11 mouse cellular contexts compared by ENCODE assay signal in genomic region chr2:85007729-85008128, GRCm38 (mm10). TPM values are rescaled to one million over a fixed set of nuclear protein-coding genes. Genes with fewer than 3 reads are reported as not detected.
DNase-seq lines count a peak whose midpoint lies in the region; ATAC-seq and TF ChIP-seq lines count a peak whose summit lies in the region.
"Had no signal": no experiment of that assay in that cellular context is flagged by ENCODE, and none has a peak within 500 bp of the region (broad histone marks: within the 10 kb centered on the region; RNA-seq: fewer than 3 reads in every experiment).

No protein-coding gene starts in this region.

- TF ChIP-seq CTCF in MEL (IDR thresholded peaks at IDR 0.05 in 2 of 3, conservative IDR thresholded peaks at IDR 0.05 in 1 of 3; ENCODE audit: control insufficient read depth in 1 of 3, insufficient read depth in 1 of 3, low read depth in 2 of 3, low read length in 3 of 3, poor library complexity in 1 of 3, severe bottlenecking in 1 of 3): peak; percentile 39 to 85 (median 82)

- WGBS in heart, embryonic 11.5 days (ENCODE audit: insufficient replicate concordance): 28% methylated on average over 4 of the region's 4 CpGs
- 25% methylated on average over 4 of the region's 4 CpGs for WGBS in midbrain, embryonic 14.5 days

- no peaks in the 10 kb centered on the region for H3K36me3 ChIP-seq in heart, embryonic 11.5 days (ENCODE audit: control insufficient read depth, insufficient read depth, low read length)
- peaks cover 0 to 19% of the 10 kb centered on the region in 2 experiments; a peak in 2 of 4 replicates for H3K36me3 ChIP-seq in MEL (ENCODE audit: control insufficient read depth in 1 of 2, insufficient read depth in 2 of 2, low read length in 2 of 2)
- no peaks in the 10 kb centered on the region for H3K36me3 ChIP-seq in midbrain, embryonic 14.5 days (ENCODE audit: control insufficient read depth, insufficient read depth, low read length)
- H3K36me3 ChIP-seq: embryonic facial prominence, embryonic 12.5 days; neural tube, embryonic 13.5 days had no signal

- H3K4me3 ChIP-seq in heart, embryonic 11.5 days (ENCODE audit: low read depth, low read length): no peak overlapping the region
- H3K4me3 ChIP-seq in MEL (ENCODE audit: control insufficient read depth in 1 of 2, insufficient read depth in 1 of 2, low read depth in 2 of 2, low read length in 2 of 2): no peak overlapping the region
- no peak overlapping the region for H3K4me3 ChIP-seq in midbrain, embryonic 14.5 days (replicated peaks; ENCODE audit: low read depth, low read length)
- H3K4me3 ChIP-seq: embryonic facial prominence, embryonic 12.5 days; neural tube, embryonic 13.5 days had no signal

- DNase-seq in heart, adult 9 months (ENCODE audit: low spot score in 2 of 2): peak; percentile 23 to 42
- peak; percentile 75 for DNase-seq in A20 (ENCODE audit: low read depth, low spot score)
- DNase-seq in MEL (ENCODE audit: low read depth, low spot score): peak; percentile 76
- peak; percentile 18 for DNase-seq in forelimb bud, embryonic 11.5 days (ENCODE audit: low read depth, low spot score)
- peak; percentile 66 for DNase-seq in midbrain, embryonic 14.5 days
- no peak for DNase-seq in ovary, postnatal 14 days (ENCODE audit: low spot score)
- DNase-seq in ovary, adult 18-20 months (ENCODE audit: low spot score): no peak

- H3K27ac ChIP-seq in heart, embryonic 11.5 days (ENCODE audit: low read depth, low read length): no peak overlapping the region
- H3K27ac ChIP-seq in MEL (ENCODE audit: control insufficient read depth, low read depth, low read length): no peak overlapping the region
- no peak overlapping the region for H3K27ac ChIP-seq in midbrain, embryonic 14.5 days (replicated peaks; ENCODE audit: low read depth, low read length)
- H3K27ac ChIP-seq: embryonic facial prominence, embryonic 12.5 days; neural tube, embryonic 13.5 days had no signal

- H3K27me3 ChIP-seq in heart, embryonic 11.5 days (ENCODE audit: control insufficient read depth, insufficient read depth, low read length): no peaks in the 10 kb centered on the region
- H3K27me3 ChIP-seq in MEL (ENCODE audit: control insufficient read depth in 1 of 2, insufficient read depth in 2 of 2, low read length in 2 of 2): no peaks in the 10 kb centered on the region
- H3K27me3 ChIP-seq in midbrain, embryonic 14.5 days (ENCODE audit: control insufficient read depth, insufficient read depth, low read length): no peaks in the 10 kb centered on the region
- H3K27me3 ChIP-seq: embryonic facial prominence, embryonic 12.5 days; neural tube, embryonic 13.5 days had no signal

- no peaks in the 10 kb centered on the region for H3K9me3 ChIP-seq in heart, embryonic 11.5 days (replicated peaks; ENCODE audit: control insufficient read depth, low read length)
- H3K9me3 ChIP-seq in MEL (replicated peaks; ENCODE audit: insufficient read depth, low read length): no peaks in the 10 kb centered on the region
- H3K9me3 ChIP-seq in midbrain, embryonic 14.5 days (ENCODE audit: control insufficient read depth, low read length): no peaks in the 10 kb centered on the region
- H3K9me3 ChIP-seq: embryonic facial prominence, embryonic 12.5 days; neural tube, embryonic 13.5 days had no signal

- no peak for ATAC-seq in heart, embryonic 11.5 days (replicated peaks; ENCODE audit: insufficient number of reproducible peaks, low FRiP score, low TSS enrichment)
- ATAC-seq in midbrain, embryonic 14.5 days (ENCODE audit: low FRiP score, low TSS enrichment): no peak

- TF ChIP-seq POLR2A in MEL (IDR thresholded peaks at IDR 0.05; ENCODE audit: control insufficient read depth in 1 of 2, insufficient read depth in 1 of 2, low read depth in 1 of 2, low read length in 2 of 2, poor library complexity in 1 of 2): no peak

- no peak for TF ChIP-seq EP300 in MEL (IDR thresholded peaks at IDR 0.05; ENCODE audit: low read depth in 1 of 2, low read length in 2 of 2)

- H3K4me1 ChIP-seq in heart, embryonic 11.5 days (ENCODE audit: control insufficient read depth, insufficient read depth, low read length): peaks cover 31% of the 10 kb centered on the region
- H3K4me1 ChIP-seq in MEL (ENCODE audit: control insufficient read depth in 1 of 2, insufficient read depth in 2 of 2, low read length in 2 of 2): peaks cover 14 to 15% of the 10 kb centered on the region in 2 experiments
- no peaks in the 10 kb centered on the region for H3K4me1 ChIP-seq in midbrain, embryonic 14.5 days (ENCODE audit: control insufficient read depth, insufficient read depth, low read length)

- TF ChIP-seq RAD21 in MEL (IDR thresholded peaks at IDR 0.05; ENCODE audit: low read depth, low read length): peak; percentile 85

- H3K79me2 ChIP-seq in MEL (ENCODE audit: control insufficient read depth, insufficient read depth, low read length, poor library complexity): no peaks in the 10 kb centered on the region

- no peak overlapping the region for H3K4me2 ChIP-seq in heart, embryonic 11.5 days
- H3K4me2 ChIP-seq in midbrain, embryonic 14.5 days (ENCODE audit: low read length): no peak overlapping the region
- H3K4me2 ChIP-seq: embryonic facial prominence, embryonic 12.5 days; neural tube, embryonic 13.5 days had no signal

- H3K9ac ChIP-seq in heart, embryonic 11.5 days (ENCODE audit: low read depth, low read length): no peak overlapping the region
- H3K9ac ChIP-seq in MEL (ENCODE audit: control insufficient read depth, low read depth, low read length, poor library complexity, severe bottlenecking): no peak overlapping the region
- H3K9ac ChIP-seq in midbrain, embryonic 14.5 days (replicated peaks; ENCODE audit: low read length): no peak overlapping the region
- H3K9ac ChIP-seq: embryonic facial prominence, embryonic 12.5 days; neural tube, embryonic 13.5 days had no signal

TF ChIP-seq in MEL, 35 proteins besides CTCF, POLR2A, EP300 and RAD21:
- TF ChIP-seq POLR2AphosphoS2 (IDR thresholded peaks at IDR 0.05; ENCODE audit: low read length) (no peak), ZNF384 (IDR thresholded peaks at IDR 0.05; ENCODE audit: low read depth, low read length) (0 out of 2 replicates have a peak, but pooled peaks have one; percentile 10), SMC3 (IDR thresholded peaks at IDR 0.05; ENCODE audit: low read depth, low read length) (peak; percentile 89), ZC3H11A (IDR thresholded peaks at IDR 0.05; ENCODE audit: low read depth, low read length) (peak; percentile 84)

RNA-seq across cellular contexts. Expression of gene Prg3, which starts 19.7 kb away (rescaled TPM):
- polyA plus RNA-seq in heart, embryonic 11.5 days (2014; fragmentation: Nextera tagmentation; extraction: Ambion mirVana): 0.24 and 0.37 TPM in 2 replicates
- total RNA-seq in MEL (2012; rRNA removed): not detected in 2 replicates
- not detected for polyA plus RNA-seq in MEL (2012; ENCODE audit: insufficient read depth in 1 of 2, insufficient read length in 2 of 2, low read depth in 1 of 2, low replicate concordance in 2 of 2, missing spikeins in 1 of 2)
- not detected in 2 replicates for polyA plus RNA-seq in midbrain, embryonic 14.5 days (2014; fragmentation: Nextera tagmentation; extraction: Ambion mirVana)
- total RNA-seq: layer of hippocampus, adult 8-10 months had no signal
- polyA plus RNA-seq: embryonic facial prominence, embryonic 12.5 days; neural tube, embryonic 13.5 days had no signal

RNA-seq across cellular contexts. Expression of gene Prg2, which starts 27.5 kb away (rescaled TPM):
- 0.73 and 1.1 TPM in 2 replicates for polyA plus RNA-seq in heart, embryonic 11.5 days (2014; fragmentation: Nextera tagmentation; extraction: Ambion mirVana)
- total RNA-seq in MEL (2012; rRNA removed): 0.42 TPM in 1 of 2 replicates, not detected in the other
- under 1 TPM in 1 of 2 experiments, not detected in 1; 0.17 TPM for polyA plus RNA-seq in MEL (2012; ENCODE audit: insufficient read depth in 1 of 2, insufficient read length in 2 of 2, low read depth in 1 of 2, low replicate concordance in 2 of 2, missing spikeins in 1 of 2)
- not detected in 2 replicates for polyA plus RNA-seq in midbrain, embryonic 14.5 days (2014; fragmentation: Nextera tagmentation; extraction: Ambion mirVana)
- total RNA-seq: layer of hippocampus, adult 8-10 months had no signal

RNA-seq across cellular contexts. Expression of gene Ssrp1, which starts 29.3 kb away (rescaled TPM):
- 180 and 194 TPM in 2 replicates for polyA plus RNA-seq in heart, embryonic 11.5 days (2014; fragmentation: Nextera tagmentation; extraction: Ambion mirVana)
- 239 and 256 TPM in 2 replicates for total RNA-seq in MEL (2012; rRNA removed)
- polyA plus RNA-seq in MEL (2012; ENCODE audit: insufficient read depth in 1 of 2, insufficient read length in 2 of 2, low read depth in 1 of 2, low replicate concordance in 2 of 2, missing spikeins in 1 of 2): 100 to 1,000 TPM; 420 to 875 TPM
- 160 and 204 TPM in 2 replicates for polyA plus RNA-seq in midbrain, embryonic 14.5 days (2014; fragmentation: Nextera tagmentation; extraction: Ambion mirVana)

RNA-seq across cellular contexts. Expression of gene P2rx3, which starts 29.5 kb away (rescaled TPM):
- 0.44 and 0.77 TPM in 2 replicates for polyA plus RNA-seq in heart, embryonic 11.5 days (2014; fragmentation: Nextera tagmentation; extraction: Ambion mirVana)
- 0.26 TPM in 1 of 2 replicates, not detected in the other for total RNA-seq in MEL (2012; rRNA removed)
- under 1 TPM in 1 of 2 experiments, not detected in 1; 0.36 TPM for polyA plus RNA-seq in MEL (2012; ENCODE audit: insufficient read depth in 1 of 2, insufficient read length in 2 of 2, low read depth in 1 of 2, low replicate concordance in 2 of 2, missing spikeins in 1 of 2)
- 0.91 and 1.5 TPM in 2 replicates for polyA plus RNA-seq in midbrain, embryonic 14.5 days (2014; fragmentation: Nextera tagmentation; extraction: Ambion mirVana)

RNA-seq across cellular contexts. Expression of gene Tnks1bp1, which starts 40.1 kb away (rescaled TPM):
- polyA plus RNA-seq in heart, embryonic 11.5 days (2014; fragmentation: Nextera tagmentation; extraction: Ambion mirVana): 7.0 TPM in 2 replicates
- 5.5 and 5.9 TPM in 2 replicates for total RNA-seq in MEL (2012; rRNA removed)
- polyA plus RNA-seq in MEL (2012; ENCODE audit: insufficient read depth in 1 of 2, insufficient read length in 2 of 2, low read depth in 1 of 2, low replicate concordance in 2 of 2, missing spikeins in 1 of 2): 1 to 10 TPM in 1 of 2 experiments, not detected in 1; 9.9 TPM
- 7.9 and 10.4 TPM in 2 replicates for polyA plus RNA-seq in midbrain, embryonic 14.5 days (2014; fragmentation: Nextera tagmentation; extraction: Ambion mirVana)

Comparison
In these comparisons a context has a peak if more than half of its experiments do, and no peak if none do; other contexts are left out.
1. DNase-seq: peak in heart, adult 9 months (2 of 2), A20 (single experiment), MEL (single experiment), forelimb bud, embryonic 11.5 days (single experiment) and midbrain, embryonic 14.5 days (single experiment); none in ovary, postnatal 14 days (single experiment) and ovary, adult 18-20 months (single experiment).